Comparison of ENCODE assay signal across 24 mouse cellular contexts in the genomic region with DNA sequence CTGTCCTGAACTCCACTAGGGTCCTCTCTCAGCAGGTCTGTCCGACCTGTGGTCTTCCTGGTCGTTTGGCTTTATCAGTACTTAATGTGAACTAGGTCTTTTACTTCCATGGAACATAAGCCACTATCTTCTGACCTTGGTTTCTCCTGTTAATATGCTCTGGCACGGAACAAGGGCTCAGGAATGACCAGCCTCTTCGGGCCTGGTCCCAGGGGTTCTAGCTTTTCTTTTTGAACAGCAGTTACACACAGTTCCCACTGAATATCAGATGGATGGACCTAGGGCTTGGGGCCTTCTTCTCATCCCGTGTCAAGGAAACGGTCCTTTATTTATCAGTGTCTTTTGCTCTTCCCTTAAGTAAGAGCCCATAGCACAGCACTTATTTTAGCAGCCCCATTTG. TPM values are rescaled to one million over a fixed set of nuclear protein-coding genes. Genes with fewer than 3 reads are reported as not detected.
DNase-seq lines count a peak whose midpoint lies in the region; ATAC-seq and TF ChIP-seq lines count a peak whose summit lies in the region.
"Had no signal": no experiment of that assay in that cellular context is flagged by ENCODE, and none has a peak within 500 bp of the region (broad histone marks: within the 10 kb centered on the region; RNA-seq: fewer than 3 reads in every experiment).

No protein-coding gene starts in this region.

- H3K9me3 ChIP-seq in heart, postnatal 0 days (replicated peaks; ENCODE audit: control insufficient read depth, low read length), result no peaks in the 10 kb centered on the region
- H3K9me3 ChIP-seq: embryonic facial prominence, embryonic 10.5 days; embryonic facial prominence, embryonic 13.5 days; forebrain, embryonic 12.5 days; forebrain, embryonic 15.5 days; heart, embryonic 10.5 days had no signal

- no peak for TF ChIP-seq CTCF in heart, adult 2 months (IDR thresholded peaks at IDR 0.05)
- no peak for TF ChIP-seq CTCF in heart, postnatal 0 days (IDR thresholded peaks at IDR 0.05; ENCODE audit: low read depth)
- no peak for TF ChIP-seq CTCF in thymus, adult 2 months (IDR thresholded peaks at IDR 0.05; ENCODE audit: borderline replicate concordance, control insufficient read depth, extremely low read depth, insufficient read depth, low read length, poor library complexity)

- H3K36me3 ChIP-seq in heart, adult 2 months (ENCODE audit: control insufficient read depth, insufficient read depth, low read length), result peaks cover 21% of the 10 kb centered on the region
- H3K36me3 ChIP-seq in heart, postnatal 0 days (replicated peaks; ENCODE audit: control insufficient read depth, insufficient read depth, low read length), result peaks cover 76% of the 10 kb centered on the region
- peaks cover 50% of the 10 kb centered on the region for H3K36me3 ChIP-seq in thymus, adult 2 months (ENCODE audit: control insufficient read depth, insufficient read depth, low read length)

- 0 out of 2 replicates have a peak, but pooled peaks cover 1% of the 10 kb centered on the region for H3K4me1 ChIP-seq in heart, adult 2 months (ENCODE audit: control insufficient read depth, insufficient read depth, low read length)
- no peaks in the 10 kb centered on the region for H3K4me1 ChIP-seq in heart, postnatal 0 days (ENCODE audit: control insufficient read depth, insufficient read depth)
- no peaks in the 10 kb centered on the region for H3K4me1 ChIP-seq in thymus, adult 2 months (replicated peaks; ENCODE audit: control insufficient read depth, insufficient read depth, low read length)
- H3K4me1 ChIP-seq: embryonic facial prominence, embryonic 10.5 days; embryonic facial prominence, embryonic 13.5 days; forebrain, embryonic 12.5 days; forebrain, embryonic 15.5 days; heart, embryonic 10.5 days had no signal

- H3K27ac ChIP-seq in heart, adult 2 months, result peak overlapping the region; percentile 68
- H3K27ac ChIP-seq in heart, postnatal 0 days (ENCODE audit: low read depth), result peak overlapping the region; percentile 65
- H3K27ac ChIP-seq in thymus, adult 2 months (ENCODE audit: control insufficient read depth, insufficient read depth, low read length), result no peak overlapping the region
- H3K27ac ChIP-seq: embryonic facial prominence, embryonic 10.5 days; embryonic facial prominence, embryonic 13.5 days; forebrain, embryonic 12.5 days; forebrain, embryonic 15.5 days; heart, embryonic 10.5 days; hindbrain, embryonic 14.5 days; hindbrain, postnatal 0 days had no signal

- no peak overlapping the region for H3K4me2 ChIP-seq in heart, postnatal 0 days (ENCODE audit: low read depth, low read length)
- H3K4me2 ChIP-seq: embryonic facial prominence, embryonic 13.5 days; forebrain, embryonic 12.5 days; forebrain, embryonic 15.5 days; hindbrain, embryonic 14.5 days had no signal

- no peaks in the 10 kb centered on the region for H3K27me3 ChIP-seq in heart, adult 2 months (ENCODE audit: control insufficient read depth, insufficient read depth, low read length)
- H3K27me3 ChIP-seq in heart, postnatal 0 days (ENCODE audit: control insufficient read depth, insufficient read depth, low read length), result no peaks in the 10 kb centered on the region
- H3K27me3 ChIP-seq in thymus, adult 2 months (ENCODE audit: control insufficient read depth, insufficient read depth, low read length), result no peaks in the 10 kb centered on the region
- H3K27me3 ChIP-seq: embryonic facial prominence, embryonic 13.5 days; forebrain, embryonic 12.5 days; forebrain, embryonic 15.5 days; Patski had no signal

- H3K9ac ChIP-seq in heart, adult 2 months (ENCODE audit: low read depth, low read length), result no peak overlapping the region
- H3K9ac ChIP-seq in heart, postnatal 0 days (replicated peaks; ENCODE audit: low read depth, low read length), result no peak overlapping the region
- H3K9ac ChIP-seq: forebrain, embryonic 12.5 days; forebrain, embryonic 15.5 days; hindbrain, embryonic 14.5 days had no signal

- peak; percentile 55 for DNase-seq in adrenal gland, postnatal 10 days
- DNase-seq in adrenal gland, adult 18-20 months (ENCODE audit: low spot score in 2 of 2), result no peak
- DNase-seq in heart, adult 2 months, result peak in 1 of 2 experiments; percentile 17
- no peak for DNase-seq in heart, postnatal 36 days
- DNase-seq in heart, postnatal 0 days (ENCODE audit: low spot score), result no peak
- no peak for DNase-seq in heart, adult 9 months (ENCODE audit: low spot score in 2 of 2)
- no peak for DNase-seq in thymus, adult 2 months
- DNase-seq: cerebellum, adult 11-12 months; cerebellum, adult 8-10 months; gastrocnemius, postnatal 10 days had no signal

- no peak for TF ChIP-seq EP300 in heart, adult 2 months (IDR thresholded peaks at IDR 0.05; ENCODE audit: insufficient read depth, low read depth, low read length)
- no peak for TF ChIP-seq EP300 in heart, postnatal 0 days (IDR thresholded peaks at IDR 0.05; ENCODE audit: low read depth)

- 0 out of 2 replicates have a peak, but pooled peaks have one; percentile 22 for ATAC-seq in heart, postnatal 0 days (ENCODE audit: insufficient read depth, low read depth)
- ATAC-seq: forebrain, embryonic 15.5 days; inflammation-experienced regulatory T-cells, adult 6 months; Patski had no signal

- 0 out of 2 replicates have a peak, but pooled peaks have one; percentile 31 for TF ChIP-seq POLR2A in heart, adult 2 months (IDR thresholded peaks at IDR 0.05; ENCODE audit: insufficient read depth, low read depth, low read length)
- no peak for TF ChIP-seq POLR2A in thymus, adult 2 months (IDR thresholded peaks at IDR 0.05; ENCODE audit: control insufficient read depth, extremely low read depth, insufficient read depth, low read length, poor library complexity)

- H3K79me2 ChIP-seq in heart, adult 2 months (replicated peaks; ENCODE audit: control insufficient read depth, insufficient read depth, low read length), result no peaks in the 10 kb centered on the region

- WGBS in heart, adult 2 months, result 60% methylated on average over 6 of the region's 6 CpGs
- 61% methylated on average over 6 of the region's 6 CpGs for WGBS in heart, postnatal 0 days
- 96% methylated on average over 6 of the region's 6 CpGs for WGBS in thymus, adult 2 months

- no peak overlapping the region for H3K4me3 ChIP-seq in heart, adult 2 months
- H3K4me3 ChIP-seq in heart, postnatal 0 days (ENCODE audit: low read depth, low read length), result no peak overlapping the region
- H3K4me3 ChIP-seq in thymus, adult 2 months (ENCODE audit: control insufficient read depth, insufficient read depth, low read length), result no peak overlapping the region
- H3K4me3 ChIP-seq: embryonic facial prominence, embryonic 10.5 days; embryonic facial prominence, embryonic 13.5 days; erythroblast, embryonic 14.5 days; forebrain, embryonic 12.5 days; forebrain, embryonic 15.5 days; heart, embryonic 10.5 days had no signal

- intact Hi-C loops in heart, adult 2 months (cut with DNase I), result loop anchor here (5.0 kb wide), 1 partner anchor 95 kb away; a partner anchor contains a TSS
- intact Hi-C loops in heart, postnatal 36 days (cut with DNase I), result loop anchor here (1.0 kb wide), 1 partner anchor 93 kb away; no protein-coding TSS in a partner anchor

RNA-seq across cellular contexts. Expression of a gene that starts 7.0 kb away (rescaled TPM):
- total RNA-seq in adrenal gland, postnatal 10 days (2021), result 100 to 1,000 TPM in 1 of 2 experiments, 10 to 100 TPM in 1; 99.9 to 128 TPM
- total RNA-seq in adrenal gland, adult 18-20 months (2021), result 10 to 100 TPM; 79.8 to 90.2 TPM
- 100 to 1,000 TPM; 332 to 391 TPM for total RNA-seq in heart, adult 2 months (2021)
- polyA plus RNA-seq in heart, adult 2 months (2012; rRNA removed), result 356 and 500 TPM in 2 replicates
- 100 to 1,000 TPM; 304 to 339 TPM for total RNA-seq in heart, postnatal 36 days (2021)
- 35.2 and 36.9 TPM in 2 replicates for total RNA-seq in heart, postnatal 0 days (2014; rRNA removed; ENCODE audit: low replicate concordance)
- 52.9 and 61.2 TPM in 2 replicates for polyA plus RNA-seq in heart, postnatal 0 days (2015; fragmentation: Nextera tagmentation; extraction: Ambion mirVana)
- 62.9 and 71.7 TPM in 2 replicates for polyA plus RNA-seq in thymus, adult 2 months (2012; rRNA removed)

RNA-seq across cellular contexts. Expression of a gene that starts 15.1 kb away (rescaled TPM):
- 10 to 100 TPM; 53.3 to 57.8 TPM for total RNA-seq in adrenal gland, postnatal 10 days (2021)
- total RNA-seq in adrenal gland, adult 18-20 months (2021), result 10 to 100 TPM; 61.7 to 61.8 TPM
- 10 to 100 TPM; 41.8 to 47.5 TPM for total RNA-seq in heart, adult 2 months (2021)
- 29.2 and 34.6 TPM in 2 replicates for polyA plus RNA-seq in heart, adult 2 months (2012; rRNA removed)
- total RNA-seq in heart, postnatal 36 days (2021), result 10 to 100 TPM; 41.2 to 43.2 TPM
- total RNA-seq in heart, postnatal 0 days (2014; rRNA removed; ENCODE audit: low replicate concordance), result 14.3 and 17.6 TPM in 2 replicates
- polyA plus RNA-seq in heart, postnatal 0 days (2015; fragmentation: Nextera tagmentation; extraction: Ambion mirVana), result 4.2 and 4.5 TPM in 2 replicates
- 71.0 and 87.0 TPM in 2 replicates for polyA plus RNA-seq in thymus, adult 2 months (2012; rRNA removed)

RNA-seq across cellular contexts. Expression of a gene that starts 24.3 kb away (rescaled TPM):
- total RNA-seq in adrenal gland, postnatal 10 days (2021), result 1,000 to 10,000 TPM; 1,048 to 1,207 TPM
- total RNA-seq in adrenal gland, adult 18-20 months (2021), result 100 to 1,000 TPM; 349 to 654 TPM
- 1,000 to 10,000 TPM in 1 of 2 experiments, 100 to 1,000 TPM in 1; 947 to 1,091 TPM for total RNA-seq in heart, adult 2 months (2021)
- 1,148 and 1,658 TPM in 2 replicates for polyA plus RNA-seq in heart, adult 2 months (2012; rRNA removed)
- 1,000 to 10,000 TPM; 1,152 to 1,240 TPM for total RNA-seq in heart, postnatal 36 days (2021)
- 796 and 830 TPM in 2 replicates for total RNA-seq in heart, postnatal 0 days (2014; rRNA removed; ENCODE audit: low replicate concordance)
- polyA plus RNA-seq in heart, postnatal 0 days (2015; fragmentation: Nextera tagmentation; extraction: Ambion mirVana), result 590 and 625 TPM in 2 replicates
- 215 and 225 TPM in 2 replicates for polyA plus RNA-seq in thymus, adult 2 months (2012; rRNA removed)

RNA-seq across cellular contexts. Expression of a gene that starts 39.2 kb away (rescaled TPM):
- 1 to 10 TPM; 2.3 to 5.9 TPM for total RNA-seq in adrenal gland, postnatal 10 days (2021)
- under 1 TPM in 1 of 2 experiments, not detected in 1; 0.16 TPM for total RNA-seq in adrenal gland, adult 18-20 months (2021)
- not detected for total RNA-seq in heart, adult 2 months (2021)
- polyA plus RNA-seq in heart, adult 2 months (2012; rRNA removed), result not detected in 2 replicates
- total RNA-seq in heart, postnatal 36 days (2021), result not detected
- not detected in 2 replicates for total RNA-seq in heart, postnatal 0 days (2014; rRNA removed; ENCODE audit: low replicate concordance)
- not detected in 2 replicates for polyA plus RNA-seq in heart, postnatal 0 days (2015; fragmentation: Nextera tagmentation; extraction: Ambion mirVana)
- 0.53 and 0.65 TPM in 2 replicates for polyA plus RNA-seq in thymus, adult 2 months (2012; rRNA removed)
- total RNA-seq: adrenal gland, adult 2 months; gastrocnemius, postnatal 10 days; heart, postnatal 4 days had no signal
- polyA plus RNA-seq: adrenal gland, adult 2 months; forebrain, embryonic 12.5 days; heart, embryonic 14.5 days; hindbrain, embryonic 11.5 days; hindbrain, embryonic 14.5 days; inflammation-experienced regulatory T-cells, adult 6 months had no signal

RNA-seq across cellular contexts. Expression of a gene that starts 39.6 kb away (rescaled TPM):
- 100 to 1,000 TPM; 149 to 165 TPM for total RNA-seq in adrenal gland, postnatal 10 days (2021)
- 100 to 1,000 TPM; 147 to 165 TPM for total RNA-seq in adrenal gland, adult 18-20 months (2021)
- 10 to 100 TPM; 58.9 to 65.3 TPM for total RNA-seq in heart, adult 2 months (2021)
- polyA plus RNA-seq in heart, adult 2 months (2012; rRNA removed), result 27.8 and 48.0 TPM in 2 replicates
- total RNA-seq in heart, postnatal 36 days (2021), result 10 to 100 TPM; 65.4 to 67.3 TPM
- total RNA-seq in heart, postnatal 0 days (2014; rRNA removed; ENCODE audit: low replicate concordance), result 24.7 and 49.9 TPM in 2 replicates
- polyA plus RNA-seq in heart, postnatal 0 days (2015; fragmentation: Nextera tagmentation; extraction: Ambion mirVana), result 170 and 190 TPM in 2 replicates
- polyA plus RNA-seq in thymus, adult 2 months (2012; rRNA removed), result 34.3 and 41.7 TPM in 2 replicates
